Mouse (Mus musculus) midbrain, embryonic 10.5 days (tissue): ENCODE results near the gene Ptov1. TPM values are rescaled to one million over a fixed set of nuclear protein-coding genes. Genes with fewer than 3 reads are reported as not detected.
A peak's percentile ranks its signal among the peaks of the same experiment; 100 is the strongest.

Experiments used
- DNase-seq: peaks from one replicate; pipeline ENCODE4 v3.0.0-alpha.2; 2017; ENCODE audit warnings: low spot score
- H3K27ac ChIP-seq: fragments of 300-500 bp; sonication (generic); replicated peaks from 2 replicates; pipeline ENCODE4 v1.5.1; 2016; ENCODE audit warnings: mild to moderate bottlenecking
- H3K27me3 ChIP-seq: fragments of 300-500 bp; sonication (generic); 2 replicates; pipeline ENCODE4 v1.6.1; 2016; ENCODE audit warnings: low read depth, mild to moderate bottlenecking; ENCODE audit not compliant: poor library complexity, severe bottlenecking
- H3K36me3 ChIP-seq: fragments of 300-500 bp; sonication (generic); 2 replicates; pipeline ENCODE4 v1.6.1; 2016; ENCODE audit warnings: mild to moderate bottlenecking, moderate library complexity
- H3K4me1 ChIP-seq: fragments of 300-500 bp; sonication (generic); 2 replicates; pipeline ENCODE4 v1.6.1; 2016
- H3K4me3 ChIP-seq: fragments of 300-500 bp; sonication (generic); 2 replicates; pipeline ENCODE4 v1.5.1; 2016; ENCODE audit warnings: mild to moderate bottlenecking, moderate library complexity
- H3K9me3 ChIP-seq: fragments of 300-500 bp; sonication (generic); replicated peaks from 2 replicates; pipeline ENCODE4 v1.6.1; 2016; ENCODE audit warnings: mild to moderate bottlenecking
- WGBS: fragments of 180-500 bp; shearing (Covaris S2); methylation state at CpG from one replicate; pipeline ENCODE4 v1.1.7; 2016; 5-methylcytosine and 5-hydroxymethylcytosine counted together
- polyA plus RNA-seq: library from polyadenylated mRNA; unstranded; fragments of >200 nt; fragmentation: Nextera tagmentation; extraction: Ambion mirVana; gene quantifications from 2 replicates; pipeline ENCODE4 v1.2.1, GENCODE M21; 2016

The Ptov1 gene
- polyA plus RNA-seq, 1 experiment from 2014 or later = 478 TPM

DNA sequence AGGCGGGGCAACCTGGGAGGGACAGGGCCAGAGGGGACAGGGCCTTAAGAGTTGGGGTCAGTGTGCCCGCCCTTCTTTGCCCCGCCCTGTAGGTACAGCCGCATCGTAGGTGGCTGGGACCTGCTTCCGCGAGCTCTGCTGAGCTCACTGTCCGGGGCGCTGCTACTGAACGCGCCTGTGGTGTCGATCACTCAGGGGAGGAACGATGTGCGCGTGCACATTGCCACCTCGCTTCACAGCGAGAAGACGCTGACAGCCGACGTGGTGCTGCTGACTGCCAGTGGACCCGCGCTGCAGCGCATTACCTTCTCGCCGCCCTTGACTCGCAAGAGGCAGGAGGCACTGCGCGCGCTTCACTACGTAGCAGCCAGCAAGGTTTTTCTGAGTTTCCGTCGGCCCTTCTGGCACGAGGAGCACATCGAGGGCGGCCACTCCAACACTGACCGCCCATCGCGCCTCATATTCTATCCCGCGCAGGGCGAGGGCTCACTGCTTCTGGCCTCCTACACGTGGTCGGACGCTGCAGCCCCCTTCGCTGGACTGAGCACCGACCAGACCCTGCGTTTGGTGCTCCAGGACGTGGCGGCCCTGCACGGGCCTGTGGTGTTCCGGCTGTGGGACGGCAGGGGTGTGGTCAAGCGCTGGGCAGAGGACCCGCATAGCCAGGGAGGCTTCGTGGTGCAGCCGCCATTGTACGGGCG, 29.9 kb downstream of the Ptov1 start:
- Histone ChIP-seq H3K36me3 (peaks cover 48% of the 10 kb centered on the region), H3K4me1 (peaks cover 25% of the 10 kb centered on the region), H3K4me3 (peak overlapping the region; percentile 46), H3K9me3 (no peaks in the 10 kb centered on the region), H3K27ac (peak overlapping the region; percentile 52; the same call in 1 of the 2 replicates), H3K27me3 (peaks cover 42% of the 10 kb centered on the region)
- WGBS = 3% methylated on average over 58 of the region's 58 CpGs
- DNase-seq = peak; percentile 51

GRCm38 (mm10) chr7:44839171-44839490, 30.5 kb downstream of the Ptov1 start:
- no peak for DNase-seq

GRCm38 (mm10) chr7:44838073-44838472, 31.5 kb downstream of the Ptov1 start:
- Histone ChIP-seq H3K4me1 (peaks cover 25% of the 10 kb centered on the region), H3K9me3 (no peaks in the 10 kb centered on the region), H3K27ac (no peak overlapping the region), H3K36me3 (peaks cover 32% of the 10 kb centered on the region), H3K4me3 (no peak overlapping the region), H3K27me3 (peaks cover 42% of the 10 kb centered on the region)
- no peak for DNase-seq
- WGBS = 90% methylated on average over 6 of the region's 6 CpGs

More at GRCm38 (mm10) chr7:44839171-44839490, 30.5 kb downstream of the Ptov1 start:
- Histone ChIP-seq H3K36me3 (peaks cover 43% of the 10 kb centered on the region), H3K27me3 (peaks cover 42% of the 10 kb centered on the region), H3K27ac (no peak overlapping the region), H3K9me3 (no peaks in the 10 kb centered on the region), H3K4me1 (peaks cover 25% of the 10 kb centered on the region), H3K4me3 (peak overlapping the region; percentile 46)
- 32% methylated on average over 11 of the region's 11 CpGs for WGBS

GRCm38 (mm10) chr7:44836423-44837053, 33.0 kb downstream of the Ptov1 start:
- Histone ChIP-seq H3K27me3 (peaks cover 39% of the 10 kb centered on the region), H3K4me1 (peaks cover 25% of the 10 kb centered on the region), H3K9me3 (no peaks in the 10 kb centered on the region), H3K4me3 (no peak overlapping the region), H3K27ac (no peak overlapping the region), H3K36me3 (peaks cover 28% of the 10 kb centered on the region)
- WGBS = 87% methylated on average over 9 of the region's 9 CpGs
- no peak for DNase-seq

DNA sequence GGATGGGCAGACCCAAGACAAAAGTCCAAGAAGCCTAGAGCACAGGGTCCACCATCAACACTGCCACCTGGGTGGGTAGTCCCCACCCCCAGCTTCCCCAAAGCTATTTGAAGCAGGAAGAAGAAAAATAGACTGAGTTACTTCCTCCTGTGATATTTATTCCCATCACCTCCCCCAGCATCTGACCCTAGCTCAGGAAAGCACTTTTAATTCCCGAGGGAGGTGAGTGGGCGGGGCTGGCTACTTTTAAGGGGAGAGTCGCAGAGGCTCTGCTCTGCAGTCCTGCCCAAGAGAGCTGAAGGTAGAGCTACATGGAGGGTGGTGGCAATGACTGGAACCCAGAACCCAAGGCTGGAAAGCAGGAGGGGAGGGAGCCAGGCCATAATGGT, 33.6 kb downstream of the Ptov1 start:
- Histone ChIP-seq H3K4me1 (peaks cover 25% of the 10 kb centered on the region), H3K9me3 (no peaks in the 10 kb centered on the region), H3K27me3 (peaks cover 33% of the 10 kb centered on the region), H3K4me3 (no peak overlapping the region), H3K36me3 (peaks cover 29% of the 10 kb centered on the region), H3K27ac (no peak overlapping the region)
- DNase-seq = no peak
- 63% methylated on average over 3 of the region's 3 CpGs for WGBS

GRCm38 (mm10) chr7:44835373-44836015, 34.1 kb downstream of the Ptov1 start:
- H3K27ac ChIP-seq = no peak overlapping the region
- H3K27me3 ChIP-seq = peaks cover 28% of the 10 kb centered on the region

GRCm38 (mm10) chr7:44832763-44833162, 36.8 kb downstream of the Ptov1 start:
- DNase-seq = no peak
- H3K36me3 ChIP-seq = peaks cover 49% of the 10 kb centered on the region
- 83% methylated on average over 4 of the region's 4 CpGs for WGBS

More at GRCm38 (mm10) chr7:44835373-44836015, 34.1 kb downstream of the Ptov1 start:
- no peak for DNase-seq
- H3K4me3 ChIP-seq = no peak overlapping the region
- H3K9me3 ChIP-seq = no peaks in the 10 kb centered on the region
- H3K36me3 ChIP-seq = peaks cover 29% of the 10 kb centered on the region
- H3K4me1 ChIP-seq = peaks cover 22% of the 10 kb centered on the region
- 95% methylated on average over 1 of the region's 1 CpGs for WGBS

DNA sequence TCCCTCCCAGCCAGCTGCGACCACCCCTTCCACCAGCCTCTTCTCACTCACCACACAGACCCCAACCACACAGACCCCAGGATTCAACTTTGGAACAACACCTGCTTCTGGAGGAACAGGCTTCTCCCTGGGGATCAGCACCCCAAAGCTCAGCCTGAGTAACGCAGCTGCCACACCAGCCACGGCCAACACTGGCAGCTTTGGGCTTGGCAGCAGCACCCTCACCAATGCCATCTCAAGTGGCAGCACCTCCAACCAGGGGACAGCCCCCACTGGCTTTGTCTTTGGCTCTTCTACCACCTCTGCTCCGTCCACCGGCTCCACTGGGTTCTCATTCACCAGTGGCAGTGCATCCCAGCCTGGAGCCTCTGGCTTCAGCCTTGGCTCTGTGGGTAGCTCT, 40.9 kb downstream of the Ptov1 start:
- H3K4me3 ChIP-seq = peak overlapping the region; percentile 14; the same call in 1 of the 2 replicates
- H3K36me3 ChIP-seq = peaks cover 74% of the 10 kb centered on the region
- no peak for DNase-seq
- no peaks in the 10 kb centered on the region for H3K9me3 ChIP-seq
- H3K4me1 ChIP-seq = peaks cover 11% of the 10 kb centered on the region
- 94% methylated on average over 5 of the region's 5 CpGs for WGBS
- no peaks in the 10 kb centered on the region for H3K27me3 ChIP-seq
- no peak overlapping the region for H3K27ac ChIP-seq

More at GRCm38 (mm10) chr7:44832763-44833162, 36.8 kb downstream of the Ptov1 start:
- Histone ChIP-seq H3K27me3 (0 out of 2 replicates have a peak, but pooled peaks cover under 1% of the 10 kb centered on the region), H3K27ac (no peak overlapping the region), H3K4me3 (no peak overlapping the region), H3K9me3 (no peaks in the 10 kb centered on the region), H3K4me1 (peaks cover 5% of the 10 kb centered on the region; the same call in 1 of the 2 replicates)

DNA sequence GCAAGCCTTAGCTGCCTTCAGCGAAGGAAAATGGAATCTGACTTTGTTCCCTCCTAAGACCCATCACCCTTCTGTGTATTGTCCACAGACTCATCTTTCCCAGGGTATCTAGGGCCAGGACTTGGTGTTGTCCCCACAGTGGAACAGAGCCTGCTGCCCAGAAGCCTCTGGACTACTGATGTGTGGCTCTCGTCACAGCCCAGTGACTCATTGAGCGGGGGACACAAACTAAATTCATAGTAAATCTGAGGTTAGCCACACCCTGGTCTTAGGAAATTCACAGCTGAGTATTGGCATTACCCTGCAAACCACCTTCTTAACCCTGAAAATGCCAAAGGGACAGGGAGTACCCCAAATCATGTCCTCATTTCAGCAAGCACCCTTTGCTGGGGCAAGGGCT, 42.8 kb downstream of the Ptov1 start:
- H3K4me3 ChIP-seq = no peak overlapping the region
- no peak for DNase-seq
- no peak overlapping the region for H3K27ac ChIP-seq
- H3K4me1 ChIP-seq = peaks cover 21% of the 10 kb centered on the region
- 89% methylated on average over 3 of the region's 3 CpGs for WGBS
- no peaks in the 10 kb centered on the region for H3K27me3 ChIP-seq
- H3K36me3 ChIP-seq = peaks cover 73% of the 10 kb centered on the region
- H3K9me3 ChIP-seq = no peaks in the 10 kb centered on the region

DNA sequence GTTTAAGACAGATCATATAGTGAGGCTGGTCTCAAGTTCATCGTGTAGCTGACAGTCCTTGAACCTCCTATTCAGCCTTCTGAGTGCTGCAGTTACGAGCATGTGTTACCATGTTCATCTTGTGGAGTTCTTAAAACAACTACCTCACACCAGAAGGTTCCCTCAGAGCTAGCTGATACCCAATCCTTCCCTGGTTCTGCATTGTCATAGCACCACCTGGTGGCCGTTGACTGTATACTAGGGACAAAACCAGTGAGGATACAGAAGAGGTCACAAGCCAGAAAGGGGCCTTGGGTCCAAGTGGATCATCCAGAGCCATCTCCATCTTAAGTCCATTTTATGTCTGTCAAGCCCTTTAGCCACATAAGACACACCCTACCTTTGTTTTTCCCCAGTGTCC, 44.7 kb downstream of the Ptov1 start:
- peak; percentile 70 for DNase-seq
- peaks cover 70% of the 10 kb centered on the region for H3K36me3 ChIP-seq
- whole genome bisulfite sequencing = 40% methylated on average over 3 of the region's 3 CpGs
- H3K27me3 ChIP-seq = no peaks in the 10 kb centered on the region
- no peak overlapping the region for H3K27ac ChIP-seq
- H3K9me3 ChIP-seq = no peaks in the 10 kb centered on the region
- H3K4me1 ChIP-seq = peaks cover 38% of the 10 kb centered on the region
- no peak overlapping the region for H3K4me3 ChIP-seq

DNA sequence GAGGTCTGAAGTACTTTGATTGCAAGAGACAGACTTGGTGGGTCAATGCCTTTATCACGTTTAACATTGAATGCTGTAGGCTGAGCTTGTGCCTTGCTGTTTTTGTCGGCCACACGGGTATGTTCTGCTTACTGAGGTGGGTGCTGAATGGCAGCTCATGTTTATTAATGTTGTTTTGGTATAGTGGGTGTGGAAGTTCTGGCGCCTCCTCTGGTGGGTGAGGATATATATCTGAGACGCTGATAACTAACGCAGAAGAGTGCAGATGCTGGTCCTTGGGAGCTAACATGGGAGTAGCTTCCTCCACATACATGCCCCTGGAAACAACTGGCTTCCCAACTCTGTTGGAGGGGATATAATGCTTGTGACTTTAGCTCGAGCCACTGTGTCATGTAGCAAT, 46.2 kb downstream of the Ptov1 start:
- peaks cover 68% of the 10 kb centered on the region for H3K36me3 ChIP-seq
- 54% methylated on average over 7 of the region's 7 CpGs for WGBS
- DNase-seq = no peak
- no peak overlapping the region for H3K4me3 ChIP-seq
- no peak overlapping the region for H3K27ac ChIP-seq
- H3K4me1 ChIP-seq = peaks cover 53% of the 10 kb centered on the region
- H3K27me3 ChIP-seq = no peaks in the 10 kb centered on the region
- H3K9me3 ChIP-seq = no peaks in the 10 kb centered on the region

GRCm38 (mm10) chr7:44821666-44822448, 47.7 kb downstream of the Ptov1 start:
- Histone ChIP-seq H3K27ac (no peak overlapping the region), H3K4me1 (peaks cover 66% of the 10 kb centered on the region), H3K36me3 (peaks cover 57% of the 10 kb centered on the region), H3K9me3 (no peaks in the 10 kb centered on the region), H3K27me3 (no peaks in the 10 kb centered on the region), H3K4me3 (no peak overlapping the region)
- DNase-seq = no peak
- 85% methylated on average over 7 of the region's 7 CpGs for WGBS
